Mouse (Mus musculus) hindbrain, embryonic 12.5 days (tissue): ENCODE data around the gene Zc3h12c. TPM values are rescaled to one million over a fixed set of nuclear protein-coding genes. Genes with fewer than 3 reads are reported as not detected.

Experiments used
- ATAC-seq: fragments of 200-750 bp; cut with Nextera tagmentation; 2 replicates; pipeline ENCODE4 v1.8.0; 2017; ENCODE audit warnings: moderate TSS enrichment; ENCODE audit not compliant: low FRiP score
- H3K27ac ChIP-seq: fragments of 300-500 bp; sonication (generic); 2 replicates; pipeline ENCODE4 v1.5.1; 2016; ENCODE audit warnings: mild to moderate bottlenecking
- H3K27me3 ChIP-seq: fragments of 300-500 bp; sonication (generic); 2 replicates; pipeline ENCODE4 v1.6.1; 2016; ENCODE audit warnings: mild to moderate bottlenecking
- H3K36me3 ChIP-seq: fragments of 300-500 bp; sonication (generic); 2 replicates; pipeline ENCODE4 v1.6.1; 2016; ENCODE audit warnings: mild to moderate bottlenecking
- H3K4me1 ChIP-seq: fragments of 300-500 bp; sonication (generic); 2 replicates; pipeline ENCODE4 v1.6.1; 2016
- H3K4me2 ChIP-seq: fragments of 300-500 bp; sonication (generic); replicated peaks from 2 replicates; pipeline ENCODE4 v1.6.1; 2016; ENCODE audit warnings: mild to moderate bottlenecking
- H3K4me3 ChIP-seq: fragments of 300-500 bp; sonication (generic); 2 replicates; pipeline ENCODE4 v1.5.1; 2016; ENCODE audit warnings: mild to moderate bottlenecking
- H3K9ac ChIP-seq: fragments of 300-500 bp; sonication (generic); 2 replicates; pipeline ENCODE4 v1.6.1; 2016; ENCODE audit warnings: mild to moderate bottlenecking, moderate library complexity
- H3K9me3 ChIP-seq: fragments of 300-500 bp; sonication (generic); replicated peaks from 2 replicates; pipeline ENCODE4 v1.6.1; 2016; ENCODE audit warnings: mild to moderate bottlenecking
- WGBS: fragments of 180-500 bp; shearing (Covaris S2); methylation state at CpG from one replicate; pipeline ENCODE4 v1.1.7; 2016; 5-methylcytosine and 5-hydroxymethylcytosine counted together
- polyA plus RNA-seq: library from polyadenylated mRNA; unstranded; fragments of >200 nt; fragmentation: Nextera tagmentation; extraction: Ambion mirVana; gene quantifications from 2 replicates; pipeline ENCODE4 v1.2.1, GENCODE M21; 2016

Gene Zc3h12c
- 8.9 and 9.4 TPM in 2 replicates for polyA plus RNA-seq

DNA sequence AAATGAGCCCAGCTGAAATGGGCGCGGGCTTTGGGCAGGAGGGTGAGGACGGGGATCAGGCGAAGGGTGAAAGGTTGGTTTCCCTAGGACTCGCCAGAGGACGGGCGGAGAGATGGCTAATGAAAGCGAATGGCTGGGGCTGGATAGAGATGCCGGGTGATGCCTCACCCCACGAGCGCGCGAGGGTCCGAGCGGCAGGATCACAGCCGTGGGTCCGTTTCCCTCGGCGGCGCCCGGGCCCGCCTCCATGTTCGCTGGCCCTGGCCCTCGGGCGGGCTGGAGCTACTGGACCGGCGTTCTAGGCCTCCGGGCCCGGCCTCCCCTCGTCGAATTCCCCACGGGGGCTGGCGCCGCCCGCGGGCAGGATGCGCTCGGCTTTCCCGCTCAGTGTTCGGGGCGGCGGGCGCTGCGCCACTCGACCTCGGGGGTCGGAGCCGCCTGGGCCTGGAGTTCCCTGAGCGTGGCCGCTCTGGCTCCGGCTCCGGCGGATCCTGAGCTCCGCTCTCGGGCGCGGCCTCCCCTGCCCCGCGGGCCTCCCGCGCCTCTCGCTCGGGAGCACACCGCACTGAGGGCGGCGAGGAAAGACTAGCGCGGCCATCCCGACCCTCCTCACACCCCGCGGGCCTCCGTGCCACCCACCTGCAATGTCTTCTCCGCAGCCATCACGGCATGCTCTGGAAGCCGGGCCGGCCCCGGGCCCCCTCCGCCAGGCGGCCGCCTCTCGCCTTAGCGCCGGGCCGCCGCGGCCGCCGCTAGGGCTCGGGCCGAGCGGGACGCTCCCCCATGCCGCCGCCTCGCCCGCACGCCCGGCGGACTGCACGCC is at the start of gene Zc3h12c:
Gene Zc3h12c (minus strand): TSS at position 710 of the 823 bp plus-strand sequence.
- Histone ChIP-seq H3K4me1 (peaks cover 21% of the 10 kb centered on the region), H3K4me3 (peak within 1 kb of the TSS; percentile 91), H3K9ac (peak within 1 kb of the TSS; percentile 98), H3K36me3 (no peaks in the 10 kb centered on the region), H3K27me3 (peaks cover 8% of the 10 kb centered on the region), H3K9me3 (no peaks in the 10 kb centered on the region), H3K4me2 (peak within 1 kb of the TSS; percentile 61), H3K27ac (peak within 1 kb of the TSS; percentile 97)
- peak; percentile 86 for ATAC-seq
- WGBS, result under 1% methylated on average over 88 of the region's 100 CpGs

DNA sequence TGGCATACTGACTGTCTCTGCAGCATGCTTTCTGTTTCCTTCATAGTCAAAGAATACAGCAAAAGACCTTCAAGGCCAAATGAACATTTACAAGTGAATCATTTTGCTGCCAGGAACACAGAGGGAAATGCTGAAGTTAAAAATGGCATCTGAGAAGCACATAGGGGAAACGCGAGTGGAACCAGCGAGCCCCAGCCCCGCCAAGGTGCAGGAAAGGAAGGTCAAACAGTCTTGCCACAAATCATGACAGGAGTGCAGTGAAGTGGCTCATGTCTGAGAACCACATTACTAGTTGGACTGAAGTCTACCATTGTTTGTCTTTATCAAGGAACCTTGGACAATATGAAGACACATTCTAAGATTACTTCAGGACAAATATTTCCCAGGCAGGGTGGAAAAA is 49.3 kb upstream of the Zc3h12c start:
- no peak overlapping the region for H3K9ac ChIP-seq
- no peak overlapping the region for H3K27ac ChIP-seq
- no peaks in the 10 kb centered on the region for H3K36me3 ChIP-seq
- no peaks in the 10 kb centered on the region for H3K4me1 ChIP-seq
- H3K4me2 ChIP-seq, result no peak overlapping the region
- ATAC-seq, result no peak
- no peaks in the 10 kb centered on the region for H3K9me3 ChIP-seq
- H3K4me3 ChIP-seq, result no peak overlapping the region
- 79% methylated on average over 4 of the region's 4 CpGs for WGBS
- no peaks in the 10 kb centered on the region for H3K27me3 ChIP-seq

DNA sequence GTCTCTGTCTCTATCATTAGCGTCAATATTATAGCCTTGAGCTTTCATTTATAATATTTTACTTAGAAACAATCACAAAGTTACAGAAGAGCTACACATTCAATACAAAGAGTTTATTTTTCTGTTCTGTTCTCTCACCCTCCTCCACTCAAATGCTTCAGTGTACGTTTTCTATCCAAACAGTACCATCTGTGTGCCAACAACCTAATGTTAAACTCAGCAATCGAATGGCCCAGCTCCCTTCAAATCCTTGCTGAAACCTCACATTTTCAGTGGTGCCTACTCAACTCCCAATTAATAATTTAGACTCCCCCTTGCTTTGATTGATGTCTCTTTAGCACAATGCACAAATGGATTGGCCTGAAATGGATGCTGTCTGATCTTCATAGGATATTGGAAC is 46.9 kb upstream of the Zc3h12c start:
- no peaks in the 10 kb centered on the region for H3K4me1 ChIP-seq
- no peak overlapping the region for H3K9ac ChIP-seq
- H3K27me3 ChIP-seq, result no peaks in the 10 kb centered on the region
- H3K4me2 ChIP-seq, result no peak overlapping the region
- WGBS, result 83% methylated on average over 3 of the region's 3 CpGs
- no peaks in the 10 kb centered on the region for H3K36me3 ChIP-seq
- no peak overlapping the region for H3K27ac ChIP-seq
- H3K9me3 ChIP-seq, result no peaks in the 10 kb centered on the region
- H3K4me3 ChIP-seq, result no peak overlapping the region
- no peak for ATAC-seq

DNA sequence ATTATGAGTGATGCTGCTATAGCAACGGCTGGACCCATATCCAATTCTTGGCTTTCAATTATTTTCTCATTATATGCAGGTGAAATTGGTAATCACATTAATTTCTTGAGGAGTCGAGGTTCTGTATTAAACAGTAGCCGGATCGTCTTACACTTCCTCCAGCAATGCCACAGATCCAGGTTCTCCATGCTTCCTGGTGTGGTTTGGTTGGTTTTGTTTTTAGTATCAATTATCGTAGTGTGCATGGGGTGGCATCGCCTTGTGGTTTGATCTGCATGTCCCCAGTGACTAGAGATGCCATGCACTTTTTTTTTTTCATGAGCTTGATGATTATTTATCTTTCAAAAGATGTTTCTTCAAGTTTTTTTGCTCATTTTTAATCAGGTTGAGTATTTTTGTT is 44.0 kb upstream of the Zc3h12c start:
- H3K36me3 ChIP-seq, result no peaks in the 10 kb centered on the region
- no peak overlapping the region for H3K4me3 ChIP-seq
- H3K27ac ChIP-seq, result no peak overlapping the region
- ATAC-seq, result no peak
- no peak overlapping the region for H3K9ac ChIP-seq
- WGBS, result 87% methylated on average over 6 of the region's 6 CpGs
- no peaks in the 10 kb centered on the region for H3K9me3 ChIP-seq
- no peak overlapping the region for H3K4me2 ChIP-seq
- no peaks in the 10 kb centered on the region for H3K4me1 ChIP-seq
- no peaks in the 10 kb centered on the region for H3K27me3 ChIP-seq

DNA sequence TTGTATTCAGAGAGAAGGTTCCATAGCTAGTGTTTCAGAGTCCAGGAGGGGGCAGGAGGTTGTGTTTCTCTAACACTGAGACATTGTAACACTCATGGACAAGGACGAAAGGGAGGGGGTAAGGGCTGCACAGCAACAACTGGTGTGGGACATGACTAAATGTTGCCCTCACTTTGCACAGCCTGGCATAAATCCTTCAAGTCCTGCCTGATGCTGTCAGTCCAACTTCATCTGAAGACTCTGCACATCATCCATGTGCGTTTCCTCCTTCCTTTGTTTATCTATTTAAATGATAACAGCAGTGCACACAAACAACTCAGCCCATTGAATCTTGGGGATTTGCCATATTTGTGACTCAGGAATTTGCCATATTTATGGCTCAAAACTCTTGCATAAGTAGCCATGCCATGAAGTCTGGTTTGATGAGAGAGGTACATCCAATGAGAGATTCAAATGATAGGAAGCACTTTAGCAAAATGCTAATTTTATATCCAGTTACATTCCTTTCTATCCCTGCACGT is 40.2 kb upstream of the Zc3h12c start:
- no peak for ATAC-seq
- no peak overlapping the region for H3K4me2 ChIP-seq
- no peak overlapping the region for H3K9ac ChIP-seq
- no peaks in the 10 kb centered on the region for H3K9me3 ChIP-seq
- WGBS, result 83% methylated on average over 3 of the region's 3 CpGs
- no peak overlapping the region for H3K27ac ChIP-seq
- no peaks in the 10 kb centered on the region for H3K36me3 ChIP-seq
- H3K4me1 ChIP-seq, result no peaks in the 10 kb centered on the region
- no peak overlapping the region for H3K4me3 ChIP-seq
- no peaks in the 10 kb centered on the region for H3K27me3 ChIP-seq

DNA sequence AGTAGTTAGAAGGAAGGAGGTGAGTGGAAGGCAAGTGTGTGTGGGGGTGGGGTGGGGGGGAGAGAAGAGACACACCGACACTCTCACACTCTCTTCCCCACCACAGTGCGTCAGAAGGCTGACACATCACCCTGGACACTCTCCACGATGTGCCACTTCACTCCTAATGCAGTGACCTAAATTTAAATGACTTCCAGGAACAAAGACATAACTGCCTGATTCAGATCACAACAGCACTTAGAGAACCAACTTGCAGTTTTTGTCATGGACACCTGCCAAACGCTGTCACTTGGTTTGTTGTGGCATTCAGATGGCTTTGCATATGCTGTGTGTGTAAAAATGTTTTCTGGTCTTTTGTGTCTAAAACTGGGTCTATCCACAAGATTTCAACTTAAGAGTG is 34.8 kb upstream of the Zc3h12c start:
- no peaks in the 10 kb centered on the region for H3K4me1 ChIP-seq
- H3K27me3 ChIP-seq, result no peaks in the 10 kb centered on the region
- H3K36me3 ChIP-seq, result no peaks in the 10 kb centered on the region
- no peak overlapping the region for H3K27ac ChIP-seq
- H3K9me3 ChIP-seq, result no peaks in the 10 kb centered on the region
- no peak overlapping the region for H3K4me3 ChIP-seq
- ATAC-seq, result no peak
- 72% methylated on average over 4 of the region's 4 CpGs for WGBS
- no peak overlapping the region for H3K9ac ChIP-seq
- H3K4me2 ChIP-seq, result no peak overlapping the region

DNA sequence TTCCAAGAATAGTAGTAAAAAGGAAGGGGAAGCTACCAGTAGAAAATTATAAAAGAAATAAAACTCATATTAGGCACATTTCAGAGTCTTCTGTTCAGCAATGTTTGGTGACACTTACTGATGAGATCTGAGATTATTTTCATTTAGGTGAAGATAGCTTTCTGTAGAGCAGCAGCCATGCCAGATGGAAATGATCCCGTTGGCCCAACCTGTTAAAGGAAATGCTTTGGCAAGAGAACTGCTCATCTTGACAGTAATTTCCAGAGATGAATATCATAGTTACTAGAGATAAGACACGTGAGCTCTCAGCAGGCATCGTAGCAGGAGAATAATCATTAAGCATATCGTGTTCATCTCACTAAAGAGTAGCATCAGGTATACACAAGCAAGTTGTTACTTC is 31.9 kb upstream of the Zc3h12c start:
- Histone ChIP-seq H3K4me1 (no peaks in the 10 kb centered on the region), H3K9ac (no peak overlapping the region), H3K9me3 (no peaks in the 10 kb centered on the region), H3K4me2 (no peak overlapping the region), H3K27ac (no peak overlapping the region), H3K27me3 (no peaks in the 10 kb centered on the region), H3K36me3 (no peaks in the 10 kb centered on the region), H3K4me3 (no peak overlapping the region)
- WGBS, result 87% methylated on average over 4 of the region's 4 CpGs
- no peak for ATAC-seq

DNA sequence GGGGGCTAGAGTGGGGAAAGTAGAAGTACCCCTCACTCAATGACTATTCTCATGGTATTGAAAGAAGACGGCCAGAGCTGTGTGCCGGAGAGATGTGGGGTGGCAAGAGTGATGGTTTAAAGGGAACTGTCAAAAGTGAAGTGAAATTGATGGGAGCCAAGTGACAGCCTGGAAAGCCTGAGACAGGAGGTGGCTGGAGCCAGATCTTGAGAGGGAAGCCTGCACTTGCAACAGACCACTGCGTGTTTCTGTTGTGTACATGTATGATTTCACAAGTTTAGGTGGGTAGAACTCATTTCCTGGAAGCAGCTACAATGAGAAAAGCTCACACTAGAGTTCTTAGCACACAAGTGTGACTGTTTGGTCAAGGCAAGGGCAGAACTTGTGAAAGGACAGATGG is 27.5 kb upstream of the Zc3h12c start:
- H3K4me1 ChIP-seq, result no peaks in the 10 kb centered on the region
- no peaks in the 10 kb centered on the region for H3K36me3 ChIP-seq
- H3K27ac ChIP-seq, result no peak overlapping the region
- H3K4me3 ChIP-seq, result no peak overlapping the region
- no peak overlapping the region for H3K4me2 ChIP-seq
- no peaks in the 10 kb centered on the region for H3K9me3 ChIP-seq
- WGBS, result 90% methylated on average over 3 of the region's 3 CpGs
- H3K9ac ChIP-seq, result no peak overlapping the region
- H3K27me3 ChIP-seq, result no peaks in the 10 kb centered on the region
- no peak for ATAC-seq

DNA sequence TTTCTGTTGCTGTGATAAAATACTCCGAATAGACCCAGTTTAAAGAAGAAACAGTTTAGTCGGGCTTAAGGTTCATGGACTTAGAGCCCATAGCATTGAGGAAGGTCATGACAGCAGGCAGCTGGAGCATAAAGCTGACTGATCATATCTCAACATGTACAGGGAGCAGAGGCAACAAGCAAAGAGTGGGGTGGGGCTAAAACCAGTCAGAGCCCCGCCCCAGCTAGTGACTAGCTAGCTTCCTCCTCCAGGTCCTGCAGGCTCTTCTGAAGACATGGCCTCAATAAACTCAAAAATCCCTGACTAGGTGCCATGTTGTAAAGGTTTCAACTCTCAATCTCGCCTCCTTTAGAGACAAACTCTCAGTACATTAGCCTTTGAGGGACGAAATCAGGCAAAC is 25.5 kb upstream of the Zc3h12c start:
- WGBS, result 77% methylated on average over 5 of the region's 5 CpGs
- H3K27ac ChIP-seq, result no peak overlapping the region
- H3K9ac ChIP-seq, result no peak overlapping the region
- no peaks in the 10 kb centered on the region for H3K4me1 ChIP-seq
- H3K36me3 ChIP-seq, result no peaks in the 10 kb centered on the region
- no peak overlapping the region for H3K4me2 ChIP-seq
- ATAC-seq, result no peak
- H3K4me3 ChIP-seq, result no peak overlapping the region
- no peaks in the 10 kb centered on the region for H3K9me3 ChIP-seq
- H3K27me3 ChIP-seq, result no peaks in the 10 kb centered on the region

DNA sequence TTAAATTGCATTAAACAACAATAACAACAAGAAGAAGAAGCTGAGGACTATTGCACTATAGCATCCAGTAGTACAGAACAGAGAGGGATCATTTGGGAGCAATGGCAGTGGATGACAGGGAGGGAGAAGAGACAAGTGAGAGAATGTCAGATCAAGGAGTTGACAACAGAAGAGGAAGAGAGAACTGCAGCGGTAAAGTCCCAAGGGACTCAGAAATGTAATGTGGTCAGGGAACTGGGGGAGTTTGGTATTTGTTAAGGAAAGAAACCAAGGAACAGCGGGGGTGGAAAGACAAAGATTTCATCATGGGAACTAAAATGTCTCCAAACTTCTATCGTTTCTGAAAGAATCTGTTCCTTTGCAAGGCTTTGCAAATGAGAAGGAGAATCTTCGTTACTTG is 22.5 kb upstream of the Zc3h12c start:
- Histone ChIP-seq H3K4me2 (no peak overlapping the region), H3K9ac (no peak overlapping the region), H3K27ac (no peak overlapping the region), H3K4me3 (no peak overlapping the region), H3K36me3 (no peaks in the 10 kb centered on the region), H3K27me3 (no peaks in the 10 kb centered on the region), H3K4me1 (peaks cover 6% of the 10 kb centered on the region), H3K9me3 (no peaks in the 10 kb centered on the region)
- no peak for ATAC-seq
- 93% methylated on average over 4 of the region's 4 CpGs for WGBS

DNA sequence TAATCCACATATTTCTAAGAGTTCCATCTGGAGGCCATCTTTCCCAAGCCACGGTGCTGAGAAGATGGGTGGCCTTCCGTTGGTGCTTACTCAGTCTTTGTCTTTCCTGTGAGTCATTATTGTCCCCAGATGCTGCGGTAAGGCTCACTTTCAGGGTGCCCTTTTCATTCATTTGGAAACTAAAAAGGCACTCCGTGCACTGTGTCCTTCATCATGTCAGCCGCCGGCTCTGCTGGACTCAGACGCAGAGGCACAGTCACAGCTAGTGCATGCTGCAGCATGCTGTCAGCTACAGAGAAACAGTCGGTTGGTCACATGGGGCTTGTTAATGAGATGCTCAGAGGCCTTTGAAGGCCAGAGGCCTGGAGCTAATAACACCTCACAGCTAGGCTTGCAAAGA is 19.7 kb upstream of the Zc3h12c start:
- no peak overlapping the region; the same call in 1 of the 2 replicates for H3K4me3 ChIP-seq
- H3K27ac ChIP-seq, result peak overlapping the region; percentile 70
- no peaks in the 10 kb centered on the region for H3K27me3 ChIP-seq
- peaks cover 6% of the 10 kb centered on the region for H3K4me1 ChIP-seq
- no peak overlapping the region for H3K9ac ChIP-seq
- no peaks in the 10 kb centered on the region for H3K36me3 ChIP-seq
- H3K4me2 ChIP-seq, result peak overlapping the region; percentile 44
- 8% methylated on average over 8 of the region's 8 CpGs for WGBS
- ATAC-seq, result peak; percentile 94
- no peaks in the 10 kb centered on the region for H3K9me3 ChIP-seq

DNA sequence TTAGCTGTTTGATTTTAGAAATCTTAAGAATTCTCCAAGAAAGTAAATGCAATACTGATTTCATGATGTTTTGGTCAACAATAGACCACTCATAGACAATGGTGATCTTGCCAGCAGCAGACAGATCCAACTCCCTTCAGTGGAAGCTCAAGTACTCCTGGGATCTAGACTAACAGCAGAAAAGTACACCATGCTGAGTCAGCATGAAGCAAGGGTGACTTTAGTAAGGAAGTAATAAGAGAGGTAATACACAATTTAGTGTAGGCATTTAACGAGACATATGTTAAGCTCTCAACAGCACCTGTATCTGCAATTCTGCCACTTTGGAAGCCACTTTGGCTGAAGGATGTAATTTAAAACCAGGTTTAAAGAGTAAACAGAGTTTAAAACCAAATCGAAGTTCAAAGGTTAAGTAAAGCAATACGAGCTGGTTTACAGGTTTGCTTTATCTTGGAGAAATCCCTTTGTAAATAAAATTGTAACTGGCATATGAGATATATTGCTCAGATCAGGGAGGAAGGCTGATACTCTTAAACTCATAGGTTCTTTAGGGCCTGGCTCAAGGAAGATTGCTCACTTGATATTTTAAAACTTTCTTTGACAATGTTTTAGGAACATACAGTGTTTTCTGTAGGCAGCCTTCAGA is 18.0 kb upstream of the Zc3h12c start:
- H3K36me3 ChIP-seq, result no peaks in the 10 kb centered on the region
- H3K9me3 ChIP-seq, result no peaks in the 10 kb centered on the region
- peaks cover 6% of the 10 kb centered on the region for H3K4me1 ChIP-seq
- no peak overlapping the region for H3K27ac ChIP-seq
- ATAC-seq, result no peak
- 69% methylated on average over 3 of the region's 3 CpGs for WGBS
- H3K4me3 ChIP-seq, result no peak overlapping the region
- H3K4me2 ChIP-seq, result no peak overlapping the region
- H3K9ac ChIP-seq, result no peak overlapping the region
- H3K27me3 ChIP-seq, result no peaks in the 10 kb centered on the region
